Mouse (Mus musculus) lung, postnatal 0 days (tissue): ENCODE measurements around the gene Agbl4.

ENCODE experiments used
- CTCF ChIP-seq: IDR thresholded peaks from 2 replicates; pipeline ENCODE4 v1.5.1; 2016; ENCODE audit warnings: antibody characterized with exemption, mild to moderate bottlenecking
- EP300 ChIP-seq: IDR thresholded peaks from 2 replicates; pipeline ENCODE4 v1.6.1; 2016; ENCODE audit warnings: antibody characterized with exemption, mild to moderate bottlenecking, control low read depth

DNA sequence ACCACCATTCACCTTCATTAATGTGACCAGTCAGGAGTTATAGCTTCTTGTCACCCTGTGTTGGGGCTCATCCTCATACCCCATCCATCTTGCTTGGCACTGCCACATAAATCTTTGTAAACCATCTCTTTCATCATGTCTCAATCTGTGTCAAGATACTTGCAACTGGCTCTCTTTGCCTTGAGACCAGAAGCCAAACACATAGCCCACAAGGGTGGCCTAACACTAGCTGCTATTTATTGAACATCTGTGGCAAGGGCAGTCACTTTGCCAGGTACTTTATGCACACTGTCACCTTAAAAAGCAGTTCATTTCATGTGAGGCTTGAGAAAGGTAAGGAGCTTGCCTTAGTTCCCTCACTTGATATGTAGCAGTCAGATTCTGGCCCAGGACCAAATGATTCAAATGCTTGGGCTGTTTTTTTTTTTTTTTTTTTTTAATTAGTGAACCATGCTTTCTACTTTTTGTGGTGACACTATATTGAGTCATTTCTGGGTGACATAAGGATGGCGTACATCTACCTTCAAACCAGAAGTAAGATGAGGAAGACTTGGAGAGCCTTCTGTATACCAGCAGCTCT lies 1027.0 kb downstream of the Agbl4 start:
- TF ChIP-seq CTCF (no peak), EP300 (no peak)
